Mouse (Mus musculus) MEL-GATA-1-ER (cell line): ENCODE measurements around the gene Garnl3.

Experiments used
- DNase-seq: peaks from one replicate; pipeline ENCODE4 v3.0.0-alpha.2; 2012; ENCODE audit warnings: low read depth; ENCODE audit errors: extremely low read depth

Garnl3 gene

GRCm38 (mm10) chr2:32938741-32939140 is 192.7 kb downstream of the Garnl3 start:
- DNase-seq: no peak
